Mouse (Mus musculus) hindbrain, embryonic 13.5 days (tissue): ENCODE measurements around the gene Ifnl3. TPM values are rescaled to one million over a fixed set of nuclear protein-coding genes. Genes with fewer than 3 reads are reported as not detected.
"Not testable (repeated sequence)": the region's sequence is repeated elsewhere in the genome, so short reads cannot be mapped to it uniquely, and the experiment has no call there.

Experiments used
- ATAC-seq: fragments of 200-750 bp; cut with Nextera tagmentation; 2 replicates; pipeline ENCODE4 v1.8.0; 2017; ENCODE audit warnings: moderate TSS enrichment; ENCODE audit not compliant: low FRiP score
- H3K27ac ChIP-seq: fragments of 300-500 bp; sonication (generic); 2 replicates; pipeline ENCODE4 v1.5.1; 2015; ENCODE audit warnings: inconsistent platforms, mild to moderate bottlenecking, moderate library complexity
- H3K27me3 ChIP-seq: fragments of 300-500 bp; sonication (generic); 2 replicates; pipeline ENCODE4 v1.6.1; 2015; ENCODE audit warnings: mild to moderate bottlenecking, inconsistent platforms
- H3K36me3 ChIP-seq: fragments of 300-500 bp; sonication (generic); 2 replicates; pipeline ENCODE4 v1.6.1; 2015; ENCODE audit warnings: mild to moderate bottlenecking, inconsistent platforms
- H3K4me1 ChIP-seq: fragments of 300-500 bp; sonication (generic); replicated peaks from 2 replicates; pipeline ENCODE4 v1.6.1; 2015; ENCODE audit warnings: inconsistent platforms
- H3K4me2 ChIP-seq: fragments of 300-500 bp; sonication (generic); 2 replicates; pipeline ENCODE4 v1.6.1; 2015; ENCODE audit warnings: inconsistent platforms, mild to moderate bottlenecking, moderate library complexity
- H3K4me3 ChIP-seq: fragments of 300-500 bp; sonication (generic); 2 replicates; pipeline ENCODE4 v1.5.1; 2015; ENCODE audit warnings: mild to moderate bottlenecking, inconsistent platforms
- H3K9ac ChIP-seq: fragments of 300-500 bp; sonication (generic); 2 replicates; pipeline ENCODE4 v1.6.1; 2015; ENCODE audit warnings: mild to moderate bottlenecking, inconsistent platforms
- H3K9me3 ChIP-seq: fragments of 300-500 bp; sonication (generic); 2 replicates; pipeline ENCODE4 v1.6.1; 2016; ENCODE audit warnings: inconsistent platforms
- WGBS: fragments of 180-500 bp; shearing (Covaris S2); methylation state at CpG from one replicate; pipeline ENCODE4 v1.1.7; 2015; 5-methylcytosine and 5-hydroxymethylcytosine counted together
- polyA plus RNA-seq: library from polyadenylated mRNA; unstranded; fragments of >200 nt; fragmentation: Nextera tagmentation; extraction: Ambion mirVana; gene quantifications from 2 replicates; pipeline ENCODE4 v1.2.1, GENCODE M21; 2015

Gene Ifnl3
- polyA plus RNA-seq, 1 experiment from 2014 or later = not detected

- not testable (repeated sequence) for ATAC-seq, H3K36me3 ChIP-seq
- 62% methylated on average over 8 of the region's 8 CpGs for WGBS
These were observed 12.1 kb upstream of the Ifnl3 start, which contains the start of gene Ifnl2 for GRCm38 (mm10) chr7:28510405-28510974. TSS of gene Ifnl2 (minus strand) at chr7:28510455.

GRCm38 (mm10) chr7:28511441-28511840 is 11.2 kb upstream of the Ifnl3 start:
- no peak overlapping the region for H3K4me2 ChIP-seq
- H3K4me1 ChIP-seq = no peaks in the 10 kb centered on the region
- H3K27ac ChIP-seq = no peak overlapping the region
- H3K4me3 ChIP-seq = no peak overlapping the region
- H3K9ac ChIP-seq = no peak overlapping the region
- ATAC-seq = no peak
- H3K36me3 ChIP-seq = no peaks in the 10 kb centered on the region
- WGBS = 73% methylated on average over 8 of the region's 8 CpGs
- H3K27me3 ChIP-seq = 0 out of 2 replicates have a peak, but pooled peaks cover 5% of the 10 kb centered on the region
- H3K9me3 ChIP-seq = no peaks in the 10 kb centered on the region

More at GRCm38 (mm10) chr7:28510405-28510974, 12.1 kb upstream of the Ifnl3 start, which contains the start of gene Ifnl2:
- H3K9me3 ChIP-seq, H3K4me3 ChIP-seq, H3K4me1 ChIP-seq, H3K4me2 ChIP-seq, H3K27ac ChIP-seq, H3K27me3 ChIP-seq, H3K9ac ChIP-seq: not testable (repeated sequence)

GRCm38 (mm10) chr7:28527922-28528719 is 5.5 kb downstream of the Ifnl3 start:
- no peaks in the 10 kb centered on the region for H3K36me3 ChIP-seq
- H3K4me1 ChIP-seq = no peaks in the 10 kb centered on the region
- no peak overlapping the region for H3K4me2 ChIP-seq
- no peaks in the 10 kb centered on the region for H3K9me3 ChIP-seq
- ATAC-seq = no peak
- 8% methylated on average over 19 of the region's 19 CpGs for WGBS
- no peak overlapping the region for H3K9ac ChIP-seq
- no peaks in the 10 kb centered on the region for H3K27me3 ChIP-seq
- H3K4me3 ChIP-seq = no peak overlapping the region
- no peak overlapping the region for H3K27ac ChIP-seq

GRCm38 (mm10) chr7:28532005-28532404 is 9.4 kb downstream of the Ifnl3 start:
- Histone ChIP-seq H3K4me3 (no peak overlapping the region), H3K4me2 (no peak overlapping the region), H3K9me3 (no peaks in the 10 kb centered on the region), H3K9ac (no peak overlapping the region), H3K27me3 (no peaks in the 10 kb centered on the region), H3K4me1 (no peaks in the 10 kb centered on the region), H3K27ac (no peak overlapping the region), H3K36me3 (no peaks in the 10 kb centered on the region)
- WGBS = 69% methylated on average over 8 of the region's 8 CpGs
- ATAC-seq = no peak

GRCm38 (mm10) chr7:28538886-28539285 is 16.2 kb downstream of the Ifnl3 start:
- not testable (repeated sequence) for H3K36me3 ChIP-seq, H3K27me3 ChIP-seq, H3K4me1 ChIP-seq, H3K9ac ChIP-seq, H3K4me3 ChIP-seq, H3K9me3 ChIP-seq, H3K27ac ChIP-seq, H3K4me2 ChIP-seq, ATAC-seq
- 95% methylated on average over 6 of the region's 6 CpGs for WGBS

GRCm38 (mm10) chr7:28540526-28540925 is 17.9 kb downstream of the Ifnl3 start, which contains the start of gene Sycn:
TSS of gene Sycn (plus strand) at chr7:28540885.
- H3K27me3 ChIP-seq = peaks cover 24% of the 10 kb centered on the region
- no peak within 1 kb of the TSS for H3K9ac ChIP-seq
- ATAC-seq = no peak
- no peaks in the 10 kb centered on the region for H3K36me3 ChIP-seq
- H3K9me3 ChIP-seq = no peaks in the 10 kb centered on the region
- H3K4me3 ChIP-seq = no peak within 1 kb of the TSS
- H3K27ac ChIP-seq = no peak within 1 kb of the TSS
- H3K4me2 ChIP-seq = no peak within 1 kb of the TSS
- 84% methylated on average over 4 of the region's 4 CpGs for WGBS
- peaks cover 11% of the 10 kb centered on the region for H3K4me1 ChIP-seq

- H3K9me3 ChIP-seq = no peaks in the 10 kb centered on the region
- no peaks in the 10 kb centered on the region for H3K36me3 ChIP-seq
- H3K27ac ChIP-seq = no peak overlapping the region
- peak overlapping the region; percentile 42 for H3K4me2 ChIP-seq
- no peak; the same call in 1 of the 2 replicates for ATAC-seq
- H3K4me3 ChIP-seq = peak overlapping the region; percentile 19
- H3K4me1 ChIP-seq = peaks cover 28% of the 10 kb centered on the region
- peaks cover 55% of the 10 kb centered on the region for H3K27me3 ChIP-seq
- peak overlapping the region; percentile 35; the same call in 1 of the 2 replicates for H3K9ac ChIP-seq
- WGBS = 3% methylated on average over 25 of the region's 27 CpGs
These were observed 21.5 kb downstream of the Ifnl3 start for GRCm38 (mm10) chr7:28544051-28544601.

- peaks cover 55% of the 10 kb centered on the region for H3K27me3 ChIP-seq
- no peaks in the 10 kb centered on the region for H3K9me3 ChIP-seq
- H3K9ac ChIP-seq = no peak overlapping the region
- H3K4me3 ChIP-seq = no peak overlapping the region
- 24% methylated on average over 14 of the region's 14 CpGs for WGBS
- ATAC-seq = 0 out of 2 replicates have a peak, but pooled peaks have one; percentile 39
- H3K4me1 ChIP-seq = peaks cover 28% of the 10 kb centered on the region
- no peak overlapping the region for H3K4me2 ChIP-seq
- H3K36me3 ChIP-seq = no peaks in the 10 kb centered on the region
- no peak overlapping the region for H3K27ac ChIP-seq
These were observed 22.6 kb downstream of the Ifnl3 start for GRCm38 (mm10) chr7:28545048-28545890.

GRCm38 (mm10) chr7:28545891-28546210 is 23.2 kb downstream of the Ifnl3 start:
- H3K4me2 ChIP-seq = peak overlapping the region; percentile 61; the same call in 1 of the 2 replicates
- no peaks in the 10 kb centered on the region for H3K36me3 ChIP-seq
- peaks cover 55% of the 10 kb centered on the region for H3K27me3 ChIP-seq
- no peak for ATAC-seq
- no peak overlapping the region for H3K4me3 ChIP-seq
- WGBS = 53% methylated on average over 7 of the region's 7 CpGs
- no peak overlapping the region for H3K9ac ChIP-seq
- no peaks in the 10 kb centered on the region for H3K9me3 ChIP-seq
- no peak overlapping the region for H3K27ac ChIP-seq
- H3K4me1 ChIP-seq = peaks cover 28% of the 10 kb centered on the region

- peak overlapping the region; percentile 62 for H3K9ac ChIP-seq
- no peaks in the 10 kb centered on the region for H3K36me3 ChIP-seq
- 2% methylated on average over 22 of the region's 22 CpGs for WGBS
- peak overlapping the region; percentile 37 for H3K4me3 ChIP-seq
- H3K4me1 ChIP-seq = peaks cover 28% of the 10 kb centered on the region
- ATAC-seq = no peak
- H3K4me2 ChIP-seq = peak overlapping the region; percentile 61
- peaks cover 55% of the 10 kb centered on the region for H3K27me3 ChIP-seq
- H3K27ac ChIP-seq = no peak overlapping the region
- no peaks in the 10 kb centered on the region for H3K9me3 ChIP-seq
These were observed 24.0 kb downstream of the Ifnl3 start for GRCm38 (mm10) chr7:28546649-28547048.

- no peak within 1 kb of the TSS for H3K27ac ChIP-seq
- H3K4me3 ChIP-seq = peak within 1 kb of the TSS; percentile 37
- ATAC-seq = no peak
- WGBS = 4% methylated on average over 5 of the region's 5 CpGs
- H3K4me1 ChIP-seq = peaks cover 28% of the 10 kb centered on the region
- H3K9ac ChIP-seq = peak within 1 kb of the TSS; percentile 62
- peak within 1 kb of the TSS; percentile 61 for H3K4me2 ChIP-seq
- H3K9me3 ChIP-seq = no peaks in the 10 kb centered on the region
- H3K27me3 ChIP-seq = peaks cover 55% of the 10 kb centered on the region
- H3K36me3 ChIP-seq = no peaks in the 10 kb centered on the region
These were observed 24.5 kb downstream of the Ifnl3 start, which contains the start of gene Nccrp1 for GRCm38 (mm10) chr7:28547154-28547553. TSS of gene Nccrp1 (minus strand) at chr7:28547254.

GRCm38 (mm10) chr7:28547628-28548027 is 25.0 kb downstream of the Ifnl3 start:
- Histone ChIP-seq H3K27ac (no peak overlapping the region), H3K4me3 (no peak overlapping the region), H3K9ac (no peak overlapping the region), H3K9me3 (no peaks in the 10 kb centered on the region), H3K27me3 (peaks cover 55% of the 10 kb centered on the region), H3K4me2 (no peak overlapping the region), H3K4me1 (peaks cover 28% of the 10 kb centered on the region), H3K36me3 (no peaks in the 10 kb centered on the region)
- 81% methylated on average over 6 of the region's 7 CpGs for WGBS
- no peak for ATAC-seq
